Mouse (Mus musculus): ENCODE measurements around the gene Rtp3. TPM values are rescaled to one million over a fixed set of nuclear protein-coding genes. Genes with fewer than 3 reads are reported as not detected.

Gene Rtp3
- polyA plus RNA-seq, 1 experiment from 2014 or later = not detected

Other genes with a start within 250 kb of the Rtp3 start
- gene Myl3, start 248.7 kb downstream of the Rtp3 start, polyA plus RNA-seq (2016; fragmentation: Nextera tagmentation; extraction: Ambion mirVana) = 2.0 TPM in 1 of 2 replicates, not detected in the other
- gene Pth1r, start 243.4 kb downstream of the Rtp3 start, polyA plus RNA-seq (2016; fragmentation: Nextera tagmentation; extraction: Ambion mirVana) = 31.6 and 38.7 TPM in 2 replicates
- gene Prss42, start 192.4 kb downstream of the Rtp3 start, polyA plus RNA-seq (2016; fragmentation: Nextera tagmentation; extraction: Ambion mirVana) = not detected in 2 replicates
- gene Prss44, start 176.6 kb downstream of the Rtp3 start, polyA plus RNA-seq (2016; fragmentation: Nextera tagmentation; extraction: Ambion mirVana) = not detected in 2 replicates
- not detected in 2 replicates for gene Prss43, start 163.9 kb downstream of the Rtp3 start, polyA plus RNA-seq (2016; fragmentation: Nextera tagmentation; extraction: Ambion mirVana)
- not detected in 2 replicates for gene Prss45, start 156.0 kb downstream of the Rtp3 start, polyA plus RNA-seq (2016; fragmentation: Nextera tagmentation; extraction: Ambion mirVana)
- not detected in 2 replicates for gene Prss46, start 146.1 kb downstream of the Rtp3 start, polyA plus RNA-seq (2016; fragmentation: Nextera tagmentation; extraction: Ambion mirVana)
- gene Prss50, start 132.6 kb downstream of the Rtp3 start, polyA plus RNA-seq (2016; fragmentation: Nextera tagmentation; extraction: Ambion mirVana) = 0.68 and 0.88 TPM in 2 replicates
- gene Als2cl, start 110.7 kb downstream of the Rtp3 start, polyA plus RNA-seq (2016; fragmentation: Nextera tagmentation; extraction: Ambion mirVana) = 0.77 and 1.1 TPM in 2 replicates
- gene Tmie, start 110.5 kb downstream of the Rtp3 start, polyA plus RNA-seq (2016; fragmentation: Nextera tagmentation; extraction: Ambion mirVana) = 0.18 and 0.47 TPM in 2 replicates
- not detected in 2 replicates for gene Fam240a, start 73.7 kb downstream of the Rtp3 start, polyA plus RNA-seq (2016; fragmentation: Nextera tagmentation; extraction: Ambion mirVana)
- gene Tdgf1, start 44.4 kb downstream of the Rtp3 start, polyA plus RNA-seq (2016; fragmentation: Nextera tagmentation; extraction: Ambion mirVana) = not detected in 2 replicates
- 0.33 TPM in 1 of 2 replicates, not detected in the other for gene Lrrc2, start 39.0 kb downstream of the Rtp3 start, polyA plus RNA-seq (2016; fragmentation: Nextera tagmentation; extraction: Ambion mirVana)
- 0.27 TPM in 1 of 2 replicates, not detected in the other for gene Ltf, start 28.7 kb upstream of the Rtp3 start, polyA plus RNA-seq (2016; fragmentation: Nextera tagmentation; extraction: Ambion mirVana)
- gene Ccrl2, start 66.9 kb upstream of the Rtp3 start, polyA plus RNA-seq (2016; fragmentation: Nextera tagmentation; extraction: Ambion mirVana) = 0.70 and 0.76 TPM in 2 replicates
- gene Lrrfip2, start 127.0 kb upstream of the Rtp3 start, polyA plus RNA-seq (2016; fragmentation: Nextera tagmentation; extraction: Ambion mirVana) = 40.0 and 41.5 TPM in 2 replicates

All from hindbrain, embryonic 10.5 days (tissue).